Mouse (Mus musculus) right cerebral cortex, postnatal 4 days (tissue): ENCODE data around the gene Nr3c2.
A peak's percentile ranks its signal among the peaks of the same experiment; 100 is the strongest.

ENCODE experiments used
- DNase-seq: peaks from one replicate; pipeline ENCODE4 v3.0.0-alpha.2; 2022

The Nr3c2 gene

GRCm38 (mm10) chr8:77086036-77086435, 186.8 kb downstream of the Nr3c2 start:
- DNase-seq: peak; percentile 13

GRCm38 (mm10) chr8:77096721-77097120, 197.5 kb downstream of the Nr3c2 start:
- no peak for DNase-seq

- DNase-seq: no peak
Measured at GRCm38 (mm10) chr8:77098101-77098500, 198.9 kb downstream of the Nr3c2 start.

- DNase-seq: no peak
Measured at GRCm38 (mm10) chr8:77100370-77100769, 201.1 kb downstream of the Nr3c2 start.

GRCm38 (mm10) chr8:77102879-77103278, 203.6 kb downstream of the Nr3c2 start:
- no peak for DNase-seq

- no peak for DNase-seq
Measured at GRCm38 (mm10) chr8:77112719-77113118, 213.5 kb downstream of the Nr3c2 start.

- no peak for DNase-seq
Measured at GRCm38 (mm10) chr8:77114769-77115168, 215.5 kb downstream of the Nr3c2 start.

- no peak for DNase-seq
Measured at GRCm38 (mm10) chr8:77116419-77117079, 217.3 kb downstream of the Nr3c2 start.

GRCm38 (mm10) chr8:77120810-77121570, 221.7 kb downstream of the Nr3c2 start:
- no peak for DNase-seq

GRCm38 (mm10) chr8:77121571-77121890, 222.3 kb downstream of the Nr3c2 start:
- DNase-seq: no peak

GRCm38 (mm10) chr8:77122300-77122699, 223.1 kb downstream of the Nr3c2 start:
- DNase-seq: no peak

- DNase-seq: no peak
Measured at GRCm38 (mm10) chr8:77125777-77126176, 226.5 kb downstream of the Nr3c2 start.

GRCm38 (mm10) chr8:77128006-77128405, 228.8 kb downstream of the Nr3c2 start:
- DNase-seq: no peak

- DNase-seq: no peak
Measured at GRCm38 (mm10) chr8:77132903-77133637, 233.8 kb downstream of the Nr3c2 start.

GRCm38 (mm10) chr8:77133797-77134385, 234.6 kb downstream of the Nr3c2 start:
- no peak for DNase-seq

- DNase-seq: no peak
Measured at GRCm38 (mm10) chr8:77145285-77145684, 246.0 kb downstream of the Nr3c2 start.

- no peak for DNase-seq
Measured at GRCm38 (mm10) chr8:77154496-77154895, 255.3 kb downstream of the Nr3c2 start.

- DNase-seq: no peak
Measured at GRCm38 (mm10) chr8:77169320-77169719, 270.1 kb downstream of the Nr3c2 start.

GRCm38 (mm10) chr8:77169757-77170438, 270.7 kb downstream of the Nr3c2 start:
- DNase-seq: no peak

GRCm38 (mm10) chr8:77170439-77170759, 271.2 kb downstream of the Nr3c2 start:
- no peak for DNase-seq

GRCm38 (mm10) chr8:77173075-77173657, 273.9 kb downstream of the Nr3c2 start:
- no peak for DNase-seq

- DNase-seq: no peak
Measured at GRCm38 (mm10) chr8:77173736-77174135, 274.5 kb downstream of the Nr3c2 start.

GRCm38 (mm10) chr8:77175471-77175870, 276.2 kb downstream of the Nr3c2 start:
- no peak for DNase-seq
